Comparison of ENCODE assay signal across 8 mouse cellular contexts in the genomic region with DNA sequence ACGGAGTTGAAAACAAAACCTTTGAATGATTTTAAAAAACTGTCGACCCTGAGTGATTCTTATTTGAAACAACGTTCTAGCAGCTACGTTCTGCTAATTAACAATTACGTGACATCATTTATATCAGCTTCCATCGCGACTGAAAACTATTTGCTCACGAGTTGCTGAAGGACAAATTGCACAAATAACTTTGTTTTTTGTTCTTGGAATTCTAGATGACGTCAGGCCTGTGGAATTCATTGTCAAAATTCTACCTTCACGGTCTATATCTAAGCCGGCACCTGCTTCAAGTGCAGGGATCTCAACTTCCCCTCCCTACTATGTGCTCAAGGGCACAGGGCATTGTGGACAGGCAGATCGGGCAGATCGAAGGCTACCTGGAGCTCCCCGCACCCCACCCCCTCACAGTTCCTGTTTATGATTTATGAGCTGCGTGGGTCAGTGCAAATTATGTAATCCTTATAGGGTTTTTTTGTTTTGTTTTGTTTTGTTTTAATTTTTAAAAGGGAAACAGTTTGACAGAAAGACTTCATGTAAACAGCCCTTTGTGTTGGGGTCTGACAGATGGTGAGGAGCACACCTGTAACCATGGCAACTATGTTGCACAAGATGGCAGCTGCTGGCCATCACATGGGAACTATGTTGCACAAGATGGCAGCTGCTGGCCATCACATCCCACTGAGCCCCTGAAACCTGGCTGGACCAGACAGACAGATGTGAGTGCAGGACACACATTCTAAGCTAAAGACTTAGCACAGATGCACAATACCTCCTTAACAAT. TPM values are rescaled to one million over a fixed set of nuclear protein-coding genes. Genes with fewer than 3 reads are reported as not detected.
DNase-seq lines count a peak whose midpoint lies in the region; ATAC-seq lines count a peak whose summit lies in the region.

No protein-coding gene starts in this region.

- no peaks in the 10 kb centered on the region for H3K9me3 ChIP-seq in heart, embryonic 11.5 days (replicated peaks; ENCODE audit: control insufficient read depth, low read length)
- no peaks in the 10 kb centered on the region for H3K9me3 ChIP-seq in embryonic facial prominence, embryonic 14.5 days (ENCODE audit: control insufficient read depth, low read length)
- H3K9me3 ChIP-seq in kidney, embryonic 14.5 days (ENCODE audit: control insufficient read depth, low read length) = no peaks in the 10 kb centered on the region
- H3K9me3 ChIP-seq in midbrain, embryonic 11.5 days (ENCODE audit: control insufficient read depth, low read length) = no peaks in the 10 kb centered on the region

- no peak overlapping the region for H3K4me3 ChIP-seq in heart, embryonic 11.5 days (ENCODE audit: low read depth, low read length)
- H3K4me3 ChIP-seq in embryonic facial prominence, embryonic 14.5 days (ENCODE audit: low read depth, low read length) = no peak overlapping the region
- H3K4me3 ChIP-seq in kidney, embryonic 14.5 days (ENCODE audit: low read length) = no peak overlapping the region
- no peak overlapping the region for H3K4me3 ChIP-seq in midbrain, embryonic 11.5 days (ENCODE audit: low read depth, low read length)

- peaks cover 41% of the 10 kb centered on the region for H3K4me1 ChIP-seq in heart, embryonic 11.5 days (ENCODE audit: control insufficient read depth, insufficient read depth, low read length)
- peaks cover 48% of the 10 kb centered on the region for H3K4me1 ChIP-seq in embryonic facial prominence, embryonic 14.5 days (ENCODE audit: control insufficient read depth, insufficient read depth, low read length)
- peaks cover 33% of the 10 kb centered on the region for H3K4me1 ChIP-seq in kidney, embryonic 14.5 days (ENCODE audit: control insufficient read depth, insufficient read depth, low read length)
- peaks cover 2% of the 10 kb centered on the region; the same call in 1 of the 2 replicates for H3K4me1 ChIP-seq in midbrain, embryonic 11.5 days (ENCODE audit: control insufficient read depth, insufficient read depth, low read length)

- no peak for DNase-seq in heart, adult 8-10 months (ENCODE audit: low spot score)
- DNase-seq in embryonic facial prominence, embryonic 14.5 days (ENCODE audit: low spot score) = no peak
- DNase-seq in midbrain, embryonic 11.5 days (ENCODE audit: low spot score, missing footprints) = no peak
- no peak for DNase-seq in thymus, adult 18-20 months
- DNase-seq in left cerebral cortex, adult 18-20 months (ENCODE audit: low spot score in 2 of 2) = no peak

- 61% methylated on average over 15 of the region's 15 CpGs for WGBS in heart, embryonic 11.5 days (ENCODE audit: insufficient replicate concordance)
- WGBS in embryonic facial prominence, embryonic 14.5 days = 37% methylated on average over 15 of the region's 15 CpGs
- WGBS in kidney, embryonic 14.5 days = 58% methylated on average over 15 of the region's 15 CpGs
- 84% methylated on average over 15 of the region's 15 CpGs for WGBS in midbrain, embryonic 11.5 days

- no peak for ATAC-seq in heart, embryonic 11.5 days (replicated peaks; ENCODE audit: insufficient number of reproducible peaks, low FRiP score, low TSS enrichment)
- no peak for ATAC-seq in embryonic facial prominence, embryonic 14.5 days (ENCODE audit: low read depth)
- no peak for ATAC-seq in kidney, embryonic 14.5 days (ENCODE audit: low FRiP score, low TSS enrichment)
- peak; percentile 81 for ATAC-seq in midbrain, embryonic 11.5 days (ENCODE audit: low FRiP score)
- no peak for ATAC-seq in frontal cortex, adult (ENCODE audit: low TSS enrichment)

- H3K36me3 ChIP-seq in heart, embryonic 11.5 days (ENCODE audit: control insufficient read depth, insufficient read depth, low read length) = no peaks in the 10 kb centered on the region
- 0 out of 2 replicates have a peak, but pooled peaks cover 9% of the 10 kb centered on the region for H3K36me3 ChIP-seq in embryonic facial prominence, embryonic 14.5 days (ENCODE audit: control insufficient read depth, insufficient read depth, low read length)
- H3K36me3 ChIP-seq in kidney, embryonic 14.5 days (ENCODE audit: control insufficient read depth, insufficient read depth, low read length) = no peaks in the 10 kb centered on the region
- H3K36me3 ChIP-seq in midbrain, embryonic 11.5 days (ENCODE audit: control insufficient read depth, insufficient read depth, low read length) = no peaks in the 10 kb centered on the region

- no peaks in the 10 kb centered on the region for H3K27me3 ChIP-seq in heart, embryonic 11.5 days (ENCODE audit: control insufficient read depth, insufficient read depth, low read length)
- no peaks in the 10 kb centered on the region for H3K27me3 ChIP-seq in embryonic facial prominence, embryonic 14.5 days (replicated peaks; ENCODE audit: control insufficient read depth, insufficient read depth, low read length)
- H3K27me3 ChIP-seq in kidney, embryonic 14.5 days (ENCODE audit: control insufficient read depth, insufficient read depth, low read length) = no peaks in the 10 kb centered on the region
- no peaks in the 10 kb centered on the region for H3K27me3 ChIP-seq in midbrain, embryonic 11.5 days (ENCODE audit: control insufficient read depth, insufficient read depth, low read length)

- no peak overlapping the region for H3K4me2 ChIP-seq in heart, embryonic 11.5 days
- no peak overlapping the region for H3K4me2 ChIP-seq in embryonic facial prominence, embryonic 14.5 days (ENCODE audit: low read depth, low read length)
- no peak overlapping the region for H3K4me2 ChIP-seq in kidney, embryonic 14.5 days (replicated peaks; ENCODE audit: low read depth, low read length)
- no peak overlapping the region for H3K4me2 ChIP-seq in midbrain, embryonic 11.5 days

- no peak overlapping the region; the same call in 1 of the 2 replicates for H3K9ac ChIP-seq in heart, embryonic 11.5 days (ENCODE audit: low read depth, low read length)
- peak overlapping the region; percentile 32; the same call in 1 of the 2 replicates for H3K9ac ChIP-seq in embryonic facial prominence, embryonic 14.5 days (ENCODE audit: low read depth, low read length)
- H3K9ac ChIP-seq in kidney, embryonic 14.5 days (ENCODE audit: low read depth, low read length) = no peak overlapping the region
- no peak overlapping the region for H3K9ac ChIP-seq in midbrain, embryonic 11.5 days (ENCODE audit: low read length)

- peak overlapping the region; percentile 86 for H3K27ac ChIP-seq in heart, embryonic 11.5 days (ENCODE audit: low read depth, low read length)
- peak overlapping the region; percentile 72; the same call in 1 of the 2 replicates for H3K27ac ChIP-seq in embryonic facial prominence, embryonic 14.5 days (replicated peaks; ENCODE audit: low read depth, low read length)
- H3K27ac ChIP-seq in kidney, embryonic 14.5 days (ENCODE audit: low read depth, low read length) = peak overlapping the region; percentile 18; the same call in 1 of the 2 replicates
- no peak overlapping the region for H3K27ac ChIP-seq in midbrain, embryonic 11.5 days (ENCODE audit: low read depth, low read length)

RNA-seq across cellular contexts. Expression of a gene that starts 21.2 kb away (rescaled TPM):
- 171 and 195 TPM in 2 replicates for polyA plus RNA-seq in heart, embryonic 11.5 days (2014; fragmentation: Nextera tagmentation; extraction: Ambion mirVana)
- total RNA-seq in heart, adult 8-10 months (2022) = 10 to 100 TPM; 19.6 to 24.5 (median 21.5) TPM
- polyA plus RNA-seq in embryonic facial prominence, embryonic 14.5 days (2014; fragmentation: Nextera tagmentation; extraction: Ambion mirVana) = 63.4 and 75.4 TPM in 2 replicates
- 66.9 and 128 TPM in 2 replicates for polyA plus RNA-seq in kidney, embryonic 14.5 days (2014; fragmentation: Nextera tagmentation; extraction: Ambion mirVana)
- 129 and 143 TPM in 2 replicates for polyA plus RNA-seq in midbrain, embryonic 11.5 days (2014; fragmentation: Nextera tagmentation; extraction: Ambion mirVana)
- 1 to 10 TPM; 3.2 TPM for total RNA-seq in left cerebral cortex, adult 18-20 months (2021)

RNA-seq across cellular contexts. Expression of a gene that starts 57.1 kb away (rescaled TPM):
- polyA plus RNA-seq in heart, embryonic 11.5 days (2014; fragmentation: Nextera tagmentation; extraction: Ambion mirVana) = 4.0 and 4.1 TPM in 2 replicates
- under 1 TPM in 2 of 4 experiments, not detected in 2; 0.19 to 0.32 TPM for total RNA-seq in heart, adult 8-10 months (2022)
- polyA plus RNA-seq in embryonic facial prominence, embryonic 14.5 days (2014; fragmentation: Nextera tagmentation; extraction: Ambion mirVana) = 0.34 and 0.43 TPM in 2 replicates
- 0.41 and 0.54 TPM in 2 replicates for polyA plus RNA-seq in kidney, embryonic 14.5 days (2014; fragmentation: Nextera tagmentation; extraction: Ambion mirVana)
- 2.9 and 3.0 TPM in 2 replicates for polyA plus RNA-seq in midbrain, embryonic 11.5 days (2014; fragmentation: Nextera tagmentation; extraction: Ambion mirVana)
- total RNA-seq in left cerebral cortex, adult 18-20 months (2021) = 1 to 10 TPM in 1 of 2 experiments, under 1 TPM in 1; 0.88 to 1.9 TPM
